ENCODE assay signal across 22 mouse cellular contexts in genomic region chr7:75430550-75430949, GRCm38 (mm10). TPM values are rescaled to one million over a fixed set of nuclear protein-coding genes. Genes with fewer than 3 reads are reported as not detected.
DNase-seq lines count a peak whose midpoint lies in the region; ATAC-seq and TF ChIP-seq lines count a peak whose summit lies in the region.
"Had no signal": no experiment of that assay in that cellular context is flagged by ENCODE, and none has a peak within 500 bp of the region (broad histone marks: within the 10 kb centered on the region; RNA-seq: fewer than 3 reads in every experiment).

No protein-coding gene starts in this region.

- peak overlapping the region; percentile 37; the same call in 1 of the 2 replicates for H3K4me2 ChIP-seq in heart, embryonic 16.5 days (ENCODE audit: low read depth, low read length)
- H3K4me2 ChIP-seq: hindbrain, embryonic 14.5 days; limb, embryonic 12.5 days; liver, embryonic 11.5 days; midbrain, embryonic 13.5 days had no signal

- 0 out of 2 replicates have a peak, but pooled peaks have one; percentile 11 for TF ChIP-seq POLR2A in heart, adult 2 months (IDR thresholded peaks at IDR 0.05; ENCODE audit: insufficient read depth, low read depth, low read length)

- peak in 1 of 2 experiments; percentile 31 for DNase-seq in heart, adult 2 months
- no peak for DNase-seq in heart, postnatal 36 days
- DNase-seq in lung, postnatal 36 days, result peak; percentile 11
- DNase-seq in lung, postnatal 25 days (ENCODE audit: low spot score), result no peak
- no peak for DNase-seq in ovary, postnatal 10 days (ENCODE audit: low spot score)
- DNase-seq in spleen, postnatal 10 days (ENCODE audit: low spot score in 2 of 2), result no peak
- DNase-seq: adrenal gland, postnatal 25 days; cerebellum, adult 9-11 months; gastrocnemius, postnatal 10 days; kidney, postnatal 36 days; layer of hippocampus, postnatal 36 days; liver, postnatal 0 days; right cerebral cortex, postnatal 25 days; thymus, postnatal 14 days had no signal

- H3K4me3 ChIP-seq in heart, adult 2 months, result no peak overlapping the region
- H3K4me3 ChIP-seq in heart, embryonic 16.5 days (ENCODE audit: low read length), result no peak overlapping the region
- H3K4me3 ChIP-seq: forebrain, embryonic 10.5 days; limb, embryonic 12.5 days; megakaryocyte, embryonic 14.5 days; midbrain, embryonic 13.5 days had no signal

- no peak for TF ChIP-seq EP300 in heart, adult 2 months (IDR thresholded peaks at IDR 0.05; ENCODE audit: insufficient read depth, low read depth, low read length)

- H3K9me3 ChIP-seq in heart, embryonic 16.5 days (replicated peaks; ENCODE audit: control insufficient read depth, low read length), result no peaks in the 10 kb centered on the region
- H3K9me3 ChIP-seq: forebrain, embryonic 10.5 days; limb, embryonic 12.5 days; megakaryocyte, embryonic 14.5 days; midbrain, embryonic 13.5 days had no signal

- intact Hi-C loops in heart, adult 2 months (cut with DNase I), result no loop called here
- intact Hi-C loops in heart, postnatal 36 days (cut with DNase I), result no loop called here

- H3K9ac ChIP-seq in heart, adult 2 months (ENCODE audit: low read depth, low read length), result no peak overlapping the region
- H3K9ac ChIP-seq in heart, embryonic 16.5 days (ENCODE audit: low read length), result no peak overlapping the region
- H3K9ac ChIP-seq: hindbrain, embryonic 14.5 days; limb, embryonic 12.5 days; liver, postnatal 0 days; midbrain, embryonic 13.5 days had no signal

- peaks cover 3% of the 10 kb centered on the region for H3K4me1 ChIP-seq in heart, adult 2 months (ENCODE audit: control insufficient read depth, insufficient read depth, low read length)
- H3K4me1 ChIP-seq in heart, embryonic 16.5 days (ENCODE audit: control insufficient read depth, insufficient read depth, low read length), result peaks cover 28% of the 10 kb centered on the region
- H3K4me1 ChIP-seq: midbrain, embryonic 13.5 days had no signal

- peak; percentile 93 for ATAC-seq in heart, embryonic 16.5 days (replicated peaks; ENCODE audit: extremely low read depth, insufficient read depth, low FRiP score)
- ATAC-seq: forebrain, embryonic 16.5 days; liver, postnatal 0 days; midbrain, embryonic 13.5 days had no signal

- H3K36me3 ChIP-seq in heart, adult 2 months (ENCODE audit: control insufficient read depth, insufficient read depth, low read length), result no peaks in the 10 kb centered on the region; the same call in 1 of the 2 replicates
- no peaks in the 10 kb centered on the region for H3K36me3 ChIP-seq in heart, embryonic 16.5 days (ENCODE audit: control insufficient read depth, insufficient read depth)
- H3K36me3 ChIP-seq: forebrain, embryonic 10.5 days; limb, embryonic 12.5 days; midbrain, embryonic 13.5 days had no signal

- peak overlapping the region; percentile 44 for H3K27ac ChIP-seq in heart, adult 2 months
- peak overlapping the region; percentile 87 for H3K27ac ChIP-seq in heart, embryonic 16.5 days (ENCODE audit: low read length)
- H3K27ac ChIP-seq: forebrain, embryonic 10.5 days; hindbrain, embryonic 14.5 days; limb, embryonic 12.5 days; midbrain, embryonic 13.5 days had no signal

- TF ChIP-seq CTCF in heart, adult 2 months (IDR thresholded peaks at IDR 0.05), result no peak

- H3K27me3 ChIP-seq in heart, adult 2 months (ENCODE audit: control insufficient read depth, insufficient read depth, low read length), result no peaks in the 10 kb centered on the region
- H3K27me3 ChIP-seq in heart, embryonic 16.5 days (ENCODE audit: control insufficient read depth, insufficient read depth, low read length), result no peaks in the 10 kb centered on the region
- H3K27me3 ChIP-seq: limb, embryonic 12.5 days; midbrain, embryonic 13.5 days had no signal

- H3K79me2 ChIP-seq in heart, adult 2 months (replicated peaks; ENCODE audit: control insufficient read depth, insufficient read depth, low read length), result no peaks in the 10 kb centered on the region

- 54% methylated on average over 2 of the region's 2 CpGs for WGBS in heart, adult 2 months
- WGBS in heart, embryonic 16.5 days, result 28% methylated on average over 2 of the region's 2 CpGs

RNA-seq across cellular contexts. Expression of gene Akap13, which starts 24.8 kb away (rescaled TPM):
- total RNA-seq in heart, adult 2 months (2021), result 10 to 100 TPM; 64.1 to 72.0 TPM
- polyA plus RNA-seq in heart, adult 2 months (2012; rRNA removed), result 16.8 and 20.0 TPM in 2 replicates
- total RNA-seq in heart, postnatal 36 days (2021), result 10 to 100 TPM; 73.7 to 88.3 TPM
- 45.4 and 47.3 TPM in 2 replicates for polyA plus RNA-seq in heart, embryonic 16.5 days (2015; fragmentation: Nextera tagmentation; extraction: Ambion mirVana)
